Mouse (Mus musculus) midbrain, embryonic 11.5 days (tissue): Measurements from ENCODE around the gene Macf1. TPM values are rescaled to one million over a fixed set of nuclear protein-coding genes. Genes with fewer than 3 reads are reported as not detected.

ENCODE experiments used
- ATAC-seq: fragments of 200-750 bp; cut with Nextera tagmentation; 2 replicates; pipeline ENCODE4 v1.8.0; 2017; ENCODE audit warnings: moderate TSS enrichment, moderate library complexity; ENCODE audit not compliant: low FRiP score
- DNase-seq: peaks from one replicate; pipeline ENCODE4 v3.0.0; 2015; ENCODE audit warnings: low spot score; ENCODE audit errors: missing footprints
- H3K27ac ChIP-seq: fragments of 300-500 bp; sonication (generic); 2 replicates; pipeline ENCODE4 v1.5.1; 2014; ENCODE audit warnings: low read depth, low read length
- H3K27me3 ChIP-seq: fragments of 300-500 bp; sonication (generic); 2 replicates; pipeline ENCODE4 v1.6.1; 2014; ENCODE audit warnings: mild to moderate bottlenecking, low read length, moderate library complexity, mixed read lengths; ENCODE audit not compliant: control insufficient read depth, insufficient read depth
- H3K36me3 ChIP-seq: fragments of 300-500 bp; sonication (generic); 2 replicates; pipeline ENCODE4 v1.6.1; 2014; ENCODE audit warnings: mild to moderate bottlenecking, low read length, moderate library complexity, mixed read lengths; ENCODE audit not compliant: control insufficient read depth, insufficient read depth
- H3K4me1 ChIP-seq: fragments of 300-500 bp; sonication (generic); 2 replicates; pipeline ENCODE4 v1.6.1; 2014; ENCODE audit warnings: low read length; ENCODE audit not compliant: control insufficient read depth, insufficient read depth
- H3K4me2 ChIP-seq: fragments of 300-500 bp; sonication (generic); 2 replicates; pipeline ENCODE4 v1.6.1; 2014; ENCODE audit warnings: mild to moderate bottlenecking, moderate library complexity
- H3K4me3 ChIP-seq: fragments of 300-500 bp; sonication (generic); 2 replicates; pipeline ENCODE4 v1.5.1; 2014; ENCODE audit warnings: low read depth, low read length
- H3K9ac ChIP-seq: fragments of 300-500 bp; sonication (generic); 2 replicates; pipeline ENCODE4 v1.6.1; 2014; ENCODE audit warnings: low read length
- H3K9me3 ChIP-seq: fragments of 300-500 bp; sonication (generic); 2 replicates; pipeline ENCODE4 v1.6.1; 2016; ENCODE audit warnings: low read length; ENCODE audit not compliant: control insufficient read depth
- WGBS: fragments of 180-500 bp; shearing (Covaris S2); extraction: QIAGEN DNeasy Blood & Tissue Kit; methylation state at CpG from one replicate; pipeline ENCODE4 v1.1.7; 2014; 5-methylcytosine and 5-hydroxymethylcytosine counted together
- polyA plus RNA-seq: library from polyadenylated mRNA; unstranded; fragments of >200 nt; fragmentation: Nextera tagmentation; extraction: Ambion mirVana; gene quantifications from 2 replicates; pipeline ENCODE4 v1.2.1, GENCODE M21; 2014

The Macf1 gene
- polyA plus RNA-seq, 1 experiment from 2014 or later: 74.6 TPM

GRCm38 (mm10) chr4:123647668-123648067 is 36.5 kb downstream of the Macf1 start:
- Histone ChIP-seq H3K36me3 (no peaks in the 10 kb centered on the region), H3K4me1 (no peaks in the 10 kb centered on the region), H3K27me3 (no peaks in the 10 kb centered on the region), H3K4me3 (no peak overlapping the region), H3K4me2 (no peak overlapping the region), H3K9me3 (no peaks in the 10 kb centered on the region), H3K27ac (no peak overlapping the region), H3K9ac (no peak overlapping the region)
- no peak for ATAC-seq
- WGBS: 90% methylated on average over 4 of the region's 4 CpGs
- no peak for DNase-seq

- 93% methylated on average over 2 of the region's 2 CpGs for WGBS
- Histone ChIP-seq H3K36me3 (no peaks in the 10 kb centered on the region), H3K27ac (no peak overlapping the region)
These were observed 37.1 kb downstream of the Macf1 start for GRCm38 (mm10) chr4:123647109-123647508.

GRCm38 (mm10) chr4:123645246-123645845 is 38.8 kb downstream of the Macf1 start:
- H3K4me2 ChIP-seq: no peak overlapping the region
- H3K27ac ChIP-seq: no peak overlapping the region
- H3K4me3 ChIP-seq: no peak overlapping the region
- H3K9ac ChIP-seq: no peak overlapping the region
- H3K36me3 ChIP-seq: no peaks in the 10 kb centered on the region
- ATAC-seq (no peak), DNase-seq (peak; percentile 73)
- 93% methylated on average over 3 of the region's 3 CpGs for WGBS
- H3K4me1 ChIP-seq: no peaks in the 10 kb centered on the region
- no peaks in the 10 kb centered on the region for H3K27me3 ChIP-seq
- H3K9me3 ChIP-seq: no peaks in the 10 kb centered on the region

More at GRCm38 (mm10) chr4:123647109-123647508, 37.1 kb downstream of the Macf1 start:
- Histone ChIP-seq H3K27me3 (no peaks in the 10 kb centered on the region), H3K4me1 (no peaks in the 10 kb centered on the region), H3K9ac (no peak overlapping the region), H3K9me3 (no peaks in the 10 kb centered on the region), H3K4me3 (no peak overlapping the region), H3K4me2 (no peak overlapping the region)
- ATAC-seq: no peak
- no peak for DNase-seq

- H3K9me3 ChIP-seq: no peaks in the 10 kb centered on the region
- DNase-seq (no peak), ATAC-seq (no peak)
- H3K4me3 ChIP-seq: no peak overlapping the region
- no peak overlapping the region for H3K9ac ChIP-seq
- no peaks in the 10 kb centered on the region for H3K27me3 ChIP-seq
- H3K4me1 ChIP-seq: no peaks in the 10 kb centered on the region
- H3K36me3 ChIP-seq: no peaks in the 10 kb centered on the region
- H3K4me2 ChIP-seq: no peak overlapping the region
- 88% methylated on average over 6 of the region's 6 CpGs for WGBS
- H3K27ac ChIP-seq: no peak overlapping the region
These were observed 40.6 kb downstream of the Macf1 start for GRCm38 (mm10) chr4:123643561-123643960.

- DNase-seq (peak; percentile 53), ATAC-seq (no peak)
- WGBS: 87% methylated on average over 5 of the region's 5 CpGs
- Histone ChIP-seq H3K4me3 (no peak overlapping the region), H3K36me3 (no peaks in the 10 kb centered on the region), H3K27ac (no peak overlapping the region), H3K9ac (no peak overlapping the region), H3K27me3 (no peaks in the 10 kb centered on the region), H3K9me3 (peaks cover 3% of the 10 kb centered on the region; the same call in 1 of the 2 replicates), H3K4me2 (no peak overlapping the region), H3K4me1 (no peaks in the 10 kb centered on the region)
These were observed 41.3 kb downstream of the Macf1 start for GRCm38 (mm10) chr4:123642877-123643276.

GRCm38 (mm10) chr4:123637136-123637535 is 47.0 kb downstream of the Macf1 start:
- whole genome bisulfite sequencing: 94% methylated on average over 6 of the region's 6 CpGs

DNA sequence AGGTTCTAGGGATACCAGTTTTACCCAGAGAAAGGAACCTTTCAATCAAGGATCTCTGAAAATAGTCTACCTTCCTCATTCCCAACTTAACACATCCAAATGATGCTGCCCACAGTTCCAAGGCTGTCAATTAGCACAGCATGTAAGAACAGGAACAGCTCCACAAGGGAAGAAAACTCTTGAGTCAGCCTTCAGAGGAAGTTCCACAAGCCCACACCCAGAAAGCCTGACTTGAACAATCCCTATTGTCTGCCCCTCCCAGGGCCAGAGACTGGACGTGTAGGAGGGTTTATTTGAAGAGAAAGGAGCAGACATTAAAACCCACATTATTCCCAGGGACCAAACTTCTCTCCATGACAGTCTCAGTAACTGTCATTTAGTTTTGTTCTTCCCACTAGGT is 48.7 kb downstream of the Macf1 start:
- Histone ChIP-seq H3K4me2 (no peak overlapping the region), H3K9me3 (peaks cover 3% of the 10 kb centered on the region; the same call in 1 of the 2 replicates), H3K36me3 (no peaks in the 10 kb centered on the region), H3K27ac (no peak overlapping the region), H3K9ac (no peak overlapping the region), H3K4me1 (no peaks in the 10 kb centered on the region), H3K27me3 (no peaks in the 10 kb centered on the region), H3K4me3 (no peak overlapping the region)
- DNase-seq (no peak), ATAC-seq (no peak)
- WGBS: 26% methylated on average over 1 of the region's 1 CpGs

More at GRCm38 (mm10) chr4:123637136-123637535, 47.0 kb downstream of the Macf1 start:
- Histone ChIP-seq H3K4me1 (no peaks in the 10 kb centered on the region), H3K27ac (no peak overlapping the region), H3K4me2 (no peak overlapping the region), H3K9ac (no peak overlapping the region), H3K4me3 (no peak overlapping the region), H3K9me3 (peaks cover 3% of the 10 kb centered on the region; the same call in 1 of the 2 replicates), H3K36me3 (no peaks in the 10 kb centered on the region), H3K27me3 (no peaks in the 10 kb centered on the region)
- no peak for ATAC-seq
- no peak for DNase-seq

DNA sequence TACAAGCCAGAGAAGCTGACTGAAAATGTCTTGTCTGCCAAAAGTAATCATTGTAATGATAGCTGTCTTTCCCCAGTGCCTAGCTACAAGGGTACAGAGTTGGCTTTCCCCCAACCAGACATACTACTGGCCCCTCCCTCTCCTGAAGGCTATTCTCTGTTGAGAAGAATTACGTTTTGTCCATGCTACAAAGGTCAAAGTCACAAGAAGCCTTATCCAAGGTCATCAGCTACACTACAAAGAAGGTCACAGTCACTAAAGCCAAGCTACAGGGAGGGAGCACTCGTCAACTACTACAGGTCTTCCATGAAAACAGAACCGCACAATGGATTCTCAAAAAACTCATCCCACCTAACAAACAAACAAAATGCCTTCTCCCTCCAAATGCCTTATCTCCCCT is 49.7 kb downstream of the Macf1 start:
- no peak overlapping the region for H3K27ac ChIP-seq

GRCm38 (mm10) chr4:123633874-123634273 is 50.3 kb downstream of the Macf1 start:
- no peak overlapping the region for H3K4me3 ChIP-seq
- H3K27me3 ChIP-seq: no peaks in the 10 kb centered on the region
- H3K27ac ChIP-seq: no peak overlapping the region
- H3K4me1 ChIP-seq: no peaks in the 10 kb centered on the region
- WGBS: 94% methylated on average over 4 of the region's 4 CpGs
- H3K36me3 ChIP-seq: no peaks in the 10 kb centered on the region
- peaks cover 3% of the 10 kb centered on the region; the same call in 1 of the 2 replicates for H3K9me3 ChIP-seq
- ATAC-seq: no peak
- H3K9ac ChIP-seq: no peak overlapping the region
- H3K4me2 ChIP-seq: no peak overlapping the region
- no peak for DNase-seq

More for the DNA sequence above, 49.7 kb downstream of the Macf1 start:
- H3K27me3 ChIP-seq: no peaks in the 10 kb centered on the region
- no peaks in the 10 kb centered on the region for H3K4me1 ChIP-seq
- ATAC-seq: no peak
- peaks cover 3% of the 10 kb centered on the region; the same call in 1 of the 2 replicates for H3K9me3 ChIP-seq
- 70% methylated on average over 3 of the region's 3 CpGs for WGBS
- DNase-seq: peak; percentile 73
- no peak overlapping the region for H3K9ac ChIP-seq
- H3K4me3 ChIP-seq: no peak overlapping the region
- no peak overlapping the region for H3K4me2 ChIP-seq
- H3K36me3 ChIP-seq: no peaks in the 10 kb centered on the region
